Mouse (Mus musculus) kidney, postnatal 10 days (tissue): ENCODE results near the gene Acss2.
"Not testable (repeated sequence)": the region's sequence is repeated elsewhere in the genome, so short reads cannot be mapped to it uniquely, and the experiment has no call there.

Experiments used
- DNase-seq: peaks from one replicate; pipeline ENCODE4 v3.0.0; 2021; ENCODE audit warnings: mixed read lengths

Gene Acss2

GRCm38 (mm10) chr2:155590876-155591275 is 73.1 kb downstream of the Acss2 start:
- DNase-seq: peak; percentile 14

- DNase-seq: peak; percentile 42
These were observed 73.9 kb downstream of the Acss2 start for GRCm38 (mm10) chr2:155591676-155592075.

- peak; percentile 100 for DNase-seq
These were observed 74.5 kb downstream of the Acss2 start, which contains the start of gene Gss for GRCm38 (mm10) chr2:155592137-155592853. Gene Gss (minus strand): TSS chr2:155592810.

- no peak for DNase-seq
These were observed 75.1 kb downstream of the Acss2 start for GRCm38 (mm10) chr2:155592854-155593283.

- DNase-seq: no peak
These were observed 77.8 kb downstream of the Acss2 start for GRCm38 (mm10) chr2:155595516-155595915.

GRCm38 (mm10) chr2:155603707-155604106 is 86.0 kb downstream of the Acss2 start:
- DNase-seq: peak; percentile 18

GRCm38 (mm10) chr2:155604560-155605235 is 87.0 kb downstream of the Acss2 start:
- DNase-seq: peak; percentile 4

- DNase-seq: not testable (repeated sequence)
These were observed 87.5 kb downstream of the Acss2 start for GRCm38 (mm10) chr2:155605236-155605589.

GRCm38 (mm10) chr2:155606360-155606759 is 88.6 kb downstream of the Acss2 start:
- DNase-seq: peak; percentile 4

- DNase-seq: no peak
These were observed 93.2 kb downstream of the Acss2 start, which contains the start of gene Myh7b for GRCm38 (mm10) chr2:155610978-155611377. Gene Myh7b (plus strand): TSS chr2:155611212.

- DNase-seq: no peak
These were observed 94.2 kb downstream of the Acss2 start for GRCm38 (mm10) chr2:155611834-155612550.

- peak; percentile 76 for DNase-seq
These were observed 95.6 kb downstream of the Acss2 start for GRCm38 (mm10) chr2:155613326-155613755.

- no peak for DNase-seq
These were observed 96.2 kb downstream of the Acss2 start for GRCm38 (mm10) chr2:155613953-155614352.

GRCm38 (mm10) chr2:155616971-155617370 is 99.2 kb downstream of the Acss2 start:
- no peak for DNase-seq

- peak; percentile 95 for DNase-seq
These were observed 102.1 kb downstream of the Acss2 start for GRCm38 (mm10) chr2:155619817-155620216.

GRCm38 (mm10) chr2:155622606-155623005 is 104.9 kb downstream of the Acss2 start:
- no peak for DNase-seq

GRCm38 (mm10) chr2:155623996-155624395 is 106.2 kb downstream of the Acss2 start:
- DNase-seq: no peak

GRCm38 (mm10) chr2:155624730-155625129 is 107.0 kb downstream of the Acss2 start:
- DNase-seq: no peak

GRCm38 (mm10) chr2:155626277-155626676 is 108.5 kb downstream of the Acss2 start:
- DNase-seq: no peak

- DNase-seq: peak; percentile 85
These were observed 109.4 kb downstream of the Acss2 start for GRCm38 (mm10) chr2:155627030-155627738.

- peak; percentile 3 for DNase-seq
These were observed 110.4 kb downstream of the Acss2 start for GRCm38 (mm10) chr2:155628112-155628511.

- DNase-seq: no peak
These were observed 110.8 kb downstream of the Acss2 start for GRCm38 (mm10) chr2:155628519-155628918.

GRCm38 (mm10) chr2:155629231-155629661 is 111.5 kb downstream of the Acss2 start:
- DNase-seq: peak; percentile 65
